Mouse (Mus musculus): ENCODE results near the gene Srcin1.

DNA sequence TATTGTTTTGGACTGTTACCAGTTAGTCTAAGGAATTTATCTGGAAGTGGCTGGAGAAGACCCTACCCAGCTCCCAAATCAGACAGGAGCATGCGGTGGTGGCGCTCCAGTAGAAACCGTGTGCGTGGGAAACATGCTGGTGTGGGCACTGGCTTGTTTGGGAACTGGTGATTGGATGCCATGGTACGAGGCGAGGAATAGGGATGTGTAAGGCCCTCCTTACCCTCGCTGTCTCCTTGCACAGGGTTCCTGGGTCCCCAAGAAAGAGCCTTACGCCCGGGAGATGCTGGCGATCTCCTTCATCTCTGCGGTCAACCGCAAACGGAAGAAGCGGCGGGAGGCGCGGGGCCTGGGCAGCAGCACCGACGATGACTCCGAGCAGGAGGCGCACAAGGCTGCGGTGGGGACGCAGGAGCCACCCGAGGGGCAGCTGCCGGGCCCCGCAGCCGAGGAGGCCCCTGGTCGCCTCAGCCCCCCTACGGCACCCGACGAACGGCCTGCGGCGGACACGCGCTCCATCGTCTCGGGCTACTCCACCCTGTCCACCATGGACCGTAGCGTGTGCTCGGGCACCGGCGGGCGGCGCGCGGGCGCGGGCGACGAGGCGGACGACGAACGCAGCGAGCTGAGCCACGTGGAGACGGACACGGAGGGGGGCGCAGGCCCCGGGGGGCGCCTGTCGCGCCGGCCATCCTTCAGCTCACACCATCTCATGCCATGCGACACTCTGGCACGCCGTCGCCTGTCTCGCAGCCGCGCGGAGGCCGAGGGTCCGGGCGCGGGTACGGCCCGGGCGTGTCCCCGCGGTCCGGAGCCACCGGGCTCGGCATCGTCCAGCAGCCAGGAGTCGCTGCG lies 75.9 kb downstream of the Srcin1 start, which contains the start of gene 4933428G20Rik:
- TF ChIP-seq TAL1 (IDR thresholded peaks at IDR 0.05; ENCODE audit: low read length) (no peak), GATA1 (IDR thresholded peaks at IDR 0.05; ENCODE audit: low read length) (no peak)

All from erythroblast, embryonic 14.5 days (primary cell).